Mouse (Mus musculus): ENCODE data around the gene Fcer1g. TPM values are rescaled to one million over a fixed set of nuclear protein-coding genes. Genes with fewer than 3 reads are reported as not detected.

Fcer1g gene
- polyA plus RNA-seq, 1 experiment, result 46.8 TPM

- H3K4me3 ChIP-seq (ENCODE audit: insufficient read depth, low read depth, low read length), result no peak overlapping the region
- no peaks in the 10 kb centered on the region for H3K27me3 ChIP-seq (replicated peaks; ENCODE audit: control insufficient read depth, insufficient read depth, low read length)
- peaks cover 13% of the 10 kb centered on the region; the same call in 1 of the 2 replicates for H3K4me1 ChIP-seq (ENCODE audit: control insufficient read depth, insufficient read depth, low read length)
- no peak for DNase-seq
- no peak overlapping the region for H3K27ac ChIP-seq (ENCODE audit: insufficient read depth, low read depth, low read length)
- TF ChIP-seq POLR2A (IDR thresholded peaks at IDR 0.05; ENCODE audit: low read depth, low read length), result no peak
- H3K36me3 ChIP-seq (ENCODE audit: control insufficient read depth, insufficient read depth, low read length), result no peaks in the 10 kb centered on the region
- 77% methylated on average over 3 of the region's 3 CpGs for WGBS
Observed at GRCm38 (mm10) chr1:171272086-171272485, 37.9 kb upstream of the Fcer1g start.

- Histone ChIP-seq H3K27me3 (replicated peaks; ENCODE audit: control insufficient read depth, insufficient read depth, low read length) (no peaks in the 10 kb centered on the region), H3K36me3 (ENCODE audit: control insufficient read depth, insufficient read depth, low read length) (no peaks in the 10 kb centered on the region), H3K4me1 (ENCODE audit: control insufficient read depth, insufficient read depth, low read length) (peaks cover 13% of the 10 kb centered on the region; the same call in 1 of the 2 replicates), H3K27ac (ENCODE audit: insufficient read depth, low read depth, low read length) (peak overlapping the region; percentile 81; the same call in 1 of the 2 replicates), H3K4me3 (ENCODE audit: insufficient read depth, low read depth, low read length) (no peak overlapping the region)
- no peak for TF ChIP-seq POLR2A (IDR thresholded peaks at IDR 0.05; ENCODE audit: low read depth, low read length)
- no peak for TF ChIP-seq CTCF (conservative IDR thresholded peaks at IDR 0.05; ENCODE audit: insufficient read depth, insufficient read length, low read depth, low read length)
- no peak for DNase-seq
- 58% methylated on average over 10 of the region's 10 CpGs for WGBS
Observed at GRCm38 (mm10) chr1:171271622-171272021, 37.5 kb upstream of the Fcer1g start.

DNA sequence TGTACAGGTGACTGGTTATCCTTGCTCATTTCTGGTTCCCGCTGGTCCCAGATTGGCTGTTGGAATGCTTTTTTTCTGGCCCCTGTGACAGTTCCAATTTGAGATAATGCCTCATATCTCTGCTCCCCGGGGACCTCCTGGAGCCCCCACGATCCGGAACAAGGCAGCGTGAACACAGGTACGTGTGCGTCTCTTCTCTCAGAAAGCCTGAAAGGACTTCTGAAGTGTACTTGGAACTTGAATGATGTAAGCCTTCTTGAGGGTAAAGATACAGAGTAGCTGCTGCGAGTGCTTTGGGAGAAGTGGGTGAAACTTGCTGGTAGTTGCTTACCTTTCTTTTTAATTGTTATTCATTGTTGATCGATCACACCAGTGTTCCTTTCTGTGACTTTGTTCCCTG is 37.0 kb upstream of the Fcer1g start:
- no peaks in the 10 kb centered on the region for H3K27me3 ChIP-seq (replicated peaks; ENCODE audit: control insufficient read depth, insufficient read depth, low read length)
- peak overlapping the region; percentile 81 for H3K27ac ChIP-seq (ENCODE audit: insufficient read depth, low read depth, low read length)
- H3K4me1 ChIP-seq (ENCODE audit: control insufficient read depth, insufficient read depth, low read length), result peaks cover 13% of the 10 kb centered on the region; the same call in 1 of the 2 replicates
- DNase-seq, result no peak
- H3K36me3 ChIP-seq (ENCODE audit: control insufficient read depth, insufficient read depth, low read length), result no peaks in the 10 kb centered on the region
- WGBS, result 23% methylated on average over 9 of the region's 9 CpGs
- H3K4me3 ChIP-seq (ENCODE audit: insufficient read depth, low read depth, low read length), result peak overlapping the region; percentile 91
- TF ChIP-seq CTCF (conservative IDR thresholded peaks at IDR 0.05; ENCODE audit: insufficient read depth, insufficient read length, low read depth, low read length) (no peak), POLR2A (IDR thresholded peaks at IDR 0.05; ENCODE audit: low read depth, low read length) (no peak)

- TF ChIP-seq CTCF (conservative IDR thresholded peaks at IDR 0.05; ENCODE audit: insufficient read depth, insufficient read length, low read depth, low read length) (no peak), POLR2A (IDR thresholded peaks at IDR 0.05; ENCODE audit: low read depth, low read length) (no peak)
- peak overlapping the region; percentile 89 for H3K27ac ChIP-seq (ENCODE audit: insufficient read depth, low read depth, low read length)
- H3K36me3 ChIP-seq (ENCODE audit: control insufficient read depth, insufficient read depth, low read length), result no peaks in the 10 kb centered on the region
- peak; percentile 82 for DNase-seq
- WGBS, result 0% methylated on average over 19 of the region's 19 CpGs
- H3K4me1 ChIP-seq (ENCODE audit: control insufficient read depth, insufficient read depth, low read length), result peaks cover 13% of the 10 kb centered on the region; the same call in 1 of the 2 replicates
- H3K4me3 ChIP-seq (ENCODE audit: insufficient read depth, low read depth, low read length), result peak overlapping the region; percentile 91
- H3K27me3 ChIP-seq (replicated peaks; ENCODE audit: control insufficient read depth, insufficient read depth, low read length), result no peaks in the 10 kb centered on the region
Observed at GRCm38 (mm10) chr1:171270573-171270900, 36.4 kb upstream of the Fcer1g start.

DNA sequence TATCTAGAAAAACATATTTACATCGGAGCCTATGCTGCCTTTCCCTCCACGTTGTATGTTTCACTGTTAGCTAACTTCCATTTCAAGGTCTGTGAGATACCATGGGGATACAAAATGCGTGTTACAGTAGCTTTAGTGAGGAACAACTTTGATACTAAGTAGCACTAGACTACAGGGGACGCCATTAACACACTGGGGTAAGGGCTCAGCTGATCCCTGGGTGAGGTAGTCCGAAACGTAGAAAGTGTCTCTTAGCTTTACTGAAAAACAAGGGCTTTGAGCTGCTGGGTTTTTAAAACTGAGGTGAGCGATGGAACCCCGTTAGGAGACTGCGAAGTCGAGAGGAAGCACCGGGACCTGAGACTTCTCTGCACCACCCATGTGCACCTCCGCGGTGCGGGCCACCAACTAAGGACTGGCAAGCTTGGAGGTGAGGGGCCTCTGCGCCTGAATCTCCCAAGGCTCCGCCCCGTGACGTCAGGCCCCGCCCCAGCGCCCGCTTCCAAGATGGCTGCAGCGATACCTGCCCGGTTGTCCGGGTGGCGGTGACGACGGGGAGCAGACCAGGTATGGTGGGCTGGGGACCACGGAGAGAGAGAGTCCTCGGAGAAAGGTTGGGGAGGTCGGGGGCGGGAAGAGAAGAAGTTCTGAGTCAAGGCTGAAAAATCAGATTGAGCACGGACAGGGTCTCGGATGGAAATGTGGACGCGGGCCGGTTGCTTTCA is 35.8 kb upstream of the Fcer1g start, which contains the start of gene B4galt3:
B4galt3 (plus strand) TSS at position 481 of the 725 bp plus-strand sequence.
- peak; percentile 97 for DNase-seq
- Histone ChIP-seq H3K4me3 (ENCODE audit: insufficient read depth, low read depth, low read length) (peak within 1 kb of the TSS; percentile 91), H3K36me3 (ENCODE audit: control insufficient read depth, insufficient read depth, low read length) (no peaks in the 10 kb centered on the region), H3K27ac (ENCODE audit: insufficient read depth, low read depth, low read length) (peak within 1 kb of the TSS; percentile 89), H3K4me1 (ENCODE audit: control insufficient read depth, insufficient read depth, low read length) (peaks cover 13% of the 10 kb centered on the region; the same call in 1 of the 2 replicates), H3K27me3 (replicated peaks; ENCODE audit: control insufficient read depth, insufficient read depth, low read length) (no peaks in the 10 kb centered on the region)
- WGBS, result 5% methylated on average over 36 of the region's 36 CpGs
- TF ChIP-seq POLR2A (IDR thresholded peaks at IDR 0.05; ENCODE audit: low read depth, low read length), result peak; percentile 96
- no peak for TF ChIP-seq CTCF (conservative IDR thresholded peaks at IDR 0.05; ENCODE audit: insufficient read depth, insufficient read length, low read depth, low read length)

DNA sequence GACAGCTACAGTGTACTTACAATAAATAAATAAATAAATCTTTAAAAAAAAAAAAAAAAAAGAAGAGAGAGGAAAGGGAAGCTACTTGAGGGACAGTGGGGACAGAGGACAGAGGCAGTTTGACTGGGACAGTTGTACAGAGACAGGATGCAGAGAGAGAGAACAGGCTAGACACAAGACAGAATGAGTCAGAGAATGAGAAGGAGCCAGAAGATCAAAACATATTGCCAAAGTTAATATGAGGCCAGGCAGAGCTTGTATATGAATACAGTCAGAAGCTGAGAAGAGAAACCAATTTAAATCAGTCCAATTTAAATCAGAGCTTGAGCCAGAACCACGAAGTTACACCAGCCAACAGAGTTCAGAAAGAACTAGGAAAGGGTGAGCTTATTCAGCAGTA is 34.2 kb upstream of the Fcer1g start:
- DNase-seq, result no peak
- 69% methylated on average over 1 of the region's 1 CpGs for WGBS
- no peak overlapping the region for H3K4me3 ChIP-seq (ENCODE audit: insufficient read depth, low read depth, low read length)
- no peak overlapping the region for H3K27ac ChIP-seq (ENCODE audit: insufficient read depth, low read depth, low read length)
- no peak for TF ChIP-seq CTCF (conservative IDR thresholded peaks at IDR 0.05; ENCODE audit: insufficient read depth, insufficient read length, low read depth, low read length)
- no peak for TF ChIP-seq POLR2A (IDR thresholded peaks at IDR 0.05; ENCODE audit: low read depth, low read length)
- H3K36me3 ChIP-seq (ENCODE audit: control insufficient read depth, insufficient read depth, low read length), result no peaks in the 10 kb centered on the region
- peaks cover 13% of the 10 kb centered on the region; the same call in 1 of the 2 replicates for H3K4me1 ChIP-seq (ENCODE audit: control insufficient read depth, insufficient read depth, low read length)
- H3K27me3 ChIP-seq (replicated peaks; ENCODE audit: control insufficient read depth, insufficient read depth, low read length), result no peaks in the 10 kb centered on the region

DNA sequence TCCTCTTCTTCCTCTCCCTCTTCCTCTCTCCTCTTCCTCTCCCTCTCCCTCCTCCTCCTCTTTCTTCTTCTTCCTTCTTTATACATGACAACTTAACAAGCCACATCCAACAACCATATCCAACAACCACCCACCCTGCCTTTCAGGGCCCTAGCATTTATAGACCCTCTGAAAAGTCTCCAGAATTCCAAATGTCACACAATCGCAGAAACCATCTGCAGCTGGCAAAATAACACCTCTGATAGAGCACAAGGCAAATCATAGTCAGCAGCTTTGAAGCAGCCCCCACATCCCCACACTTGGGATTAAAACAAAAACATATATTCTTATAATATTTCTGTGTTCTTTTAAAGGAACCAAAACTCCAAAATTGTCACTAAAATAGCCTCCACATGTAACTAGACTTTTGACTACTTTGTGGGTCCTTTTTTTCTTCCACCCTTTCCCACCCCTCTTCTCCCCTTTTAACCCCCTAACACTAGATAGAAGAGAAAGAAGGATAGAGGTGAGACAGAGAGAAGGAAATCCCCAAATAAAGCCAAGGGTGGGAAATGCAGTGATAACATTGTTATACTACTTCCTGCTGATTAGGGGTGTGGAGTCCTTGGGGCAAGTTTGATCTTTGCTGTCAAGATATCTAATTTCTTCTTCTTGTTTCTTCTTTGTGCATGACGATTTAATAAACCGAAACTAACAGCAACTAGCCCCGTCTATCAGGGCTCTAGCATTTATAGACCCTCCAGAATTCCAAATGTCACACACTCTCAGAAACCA is 32.0 kb upstream of the Fcer1g start:
- DNase-seq, result no peak
- Histone ChIP-seq H3K4me3 (ENCODE audit: insufficient read depth, low read depth, low read length) (no peak overlapping the region), H3K27ac (ENCODE audit: insufficient read depth, low read depth, low read length) (no peak overlapping the region), H3K27me3 (replicated peaks; ENCODE audit: control insufficient read depth, insufficient read depth, low read length) (no peaks in the 10 kb centered on the region), H3K36me3 (ENCODE audit: control insufficient read depth, insufficient read depth, low read length) (no peaks in the 10 kb centered on the region), H3K4me1 (ENCODE audit: control insufficient read depth, insufficient read depth, low read length) (peaks cover 7% of the 10 kb centered on the region; the same call in 1 of the 2 replicates)
- TF ChIP-seq POLR2A (IDR thresholded peaks at IDR 0.05; ENCODE audit: low read depth, low read length) (no peak), CTCF (conservative IDR thresholded peaks at IDR 0.05; ENCODE audit: insufficient read depth, insufficient read length, low read depth, low read length) (no peak)
- WGBS, result 48% methylated on average over 4 of the region's 4 CpGs

All from kidney, adult 2 months (tissue).